In genomic region chr5:137131490-137131889, GRCm38 (mm10) we compare ENCODE assay signal across 9 mouse cellular contexts. TPM values are rescaled to one million over a fixed set of nuclear protein-coding genes. Genes with fewer than 3 reads are reported as not detected.
DNase-seq lines count a peak whose midpoint lies in the region; ATAC-seq and TF ChIP-seq lines count a peak whose summit lies in the region.
"Had no signal": no experiment of that assay in that cellular context is flagged by ENCODE, and none has a peak within 500 bp of the region (broad histone marks: within the 10 kb centered on the region; RNA-seq: fewer than 3 reads in every experiment).

No protein-coding gene starts in this region.

- no peak overlapping the region for H3K27ac ChIP-seq in hindbrain, postnatal 0 days
- H3K27ac ChIP-seq in liver, embryonic 14.5 days: no peak overlapping the region
- H3K27ac ChIP-seq: limb, embryonic 13.5 days had no signal

- TF ChIP-seq EP300 in liver, embryonic 14.5 days (IDR thresholded peaks at IDR 0.05; ENCODE audit: low read depth): no peak

- no peaks in the 10 kb centered on the region for H3K4me1 ChIP-seq in hindbrain, postnatal 0 days (ENCODE audit: insufficient read depth, low read length)
- no peaks in the 10 kb centered on the region for H3K4me1 ChIP-seq in liver, embryonic 14.5 days (replicated peaks; ENCODE audit: control insufficient read depth in 2 of 2, insufficient read depth in 2 of 2, low read length in 1 of 2)

- DNase-seq in frontal cortex, postnatal 14 days (ENCODE audit: low spot score in 2 of 2): no peak
- DNase-seq in urinary bladder, postnatal 14 days (ENCODE audit: low spot score): peak; percentile 49
- no peak for DNase-seq in urinary bladder, adult 18-20 months (ENCODE audit: low spot score in 2 of 2)
- peak; percentile 55 to 58 for DNase-seq in cerebellum, postnatal 36 days
- peak; percentile 89 for DNase-seq in hindbrain, postnatal 0 days (ENCODE audit: low spot score)
- peak in 1 of 3 experiments; percentile 34 for DNase-seq in liver, embryonic 14.5 days (ENCODE audit: low read depth in 3 of 3, low spot score in 3 of 3)
- peak; percentile 26 for DNase-seq in right cerebral cortex, postnatal 25 days

- H3K4me3 ChIP-seq in hindbrain, postnatal 0 days (ENCODE audit: low read length): no peak overlapping the region
- H3K4me3 ChIP-seq in liver, embryonic 14.5 days (ENCODE audit: insufficient read depth in 1 of 2, low read depth in 2 of 2, low read length in 2 of 2): no peak overlapping the region
- H3K4me3 ChIP-seq: limb, embryonic 13.5 days had no signal

- H3K36me3 ChIP-seq in hindbrain, postnatal 0 days (ENCODE audit: insufficient read depth, low read length): no peaks in the 10 kb centered on the region
- no peaks in the 10 kb centered on the region for H3K36me3 ChIP-seq in liver, embryonic 14.5 days (replicated peaks; ENCODE audit: control insufficient read depth, insufficient read depth, low read depth)
- H3K36me3 ChIP-seq: limb, embryonic 13.5 days had no signal

- H3K9me3 ChIP-seq in hindbrain, postnatal 0 days (ENCODE audit: low read length): no peaks in the 10 kb centered on the region
- no peaks in the 10 kb centered on the region for H3K9me3 ChIP-seq in liver, embryonic 14.5 days (ENCODE audit: control insufficient read depth, low read length)
- H3K9me3 ChIP-seq: limb, embryonic 13.5 days had no signal

- TF ChIP-seq CTCF in hindbrain, postnatal 0 days (IDR thresholded peaks at IDR 0.05; ENCODE audit: low read depth): peak; percentile 95
- peak; percentile 86 for TF ChIP-seq CTCF in liver, embryonic 14.5 days (IDR thresholded peaks at IDR 0.05; ENCODE audit: low read depth)

- no peak overlapping the region for H3K4me2 ChIP-seq in hindbrain, postnatal 0 days (ENCODE audit: low read depth, low read length)
- no peak overlapping the region for H3K4me2 ChIP-seq in liver, embryonic 14.5 days (ENCODE audit: low read depth)
- H3K4me2 ChIP-seq: limb, embryonic 13.5 days had no signal

- WGBS in hindbrain, postnatal 0 days: 2% methylated on average over 3 of the region's 3 CpGs
- 2% methylated on average over 3 of the region's 3 CpGs for WGBS in liver, embryonic 14.5 days (ENCODE audit: insufficient replicate concordance)

- H3K27me3 ChIP-seq in hindbrain, postnatal 0 days (ENCODE audit: insufficient read depth, low read length): no peaks in the 10 kb centered on the region
- H3K27me3 ChIP-seq in liver, embryonic 14.5 days (ENCODE audit: control insufficient read depth, insufficient read depth, low read length): no peaks in the 10 kb centered on the region
- H3K27me3 ChIP-seq: limb, embryonic 13.5 days had no signal

- H3K9ac ChIP-seq in hindbrain, postnatal 0 days (replicated peaks; ENCODE audit: low read length): no peak overlapping the region
- H3K9ac ChIP-seq in liver, embryonic 14.5 days (replicated peaks): no peak overlapping the region
- H3K9ac ChIP-seq: limb, embryonic 13.5 days had no signal

- ATAC-seq in frontal cortex, adult (ENCODE audit: low TSS enrichment): peak; percentile 57; the same call in 1 of the 2 replicates
- peak; percentile 70 for ATAC-seq in hindbrain, postnatal 0 days
- ATAC-seq in liver, embryonic 14.5 days (ENCODE audit: insufficient read depth): no peak

RNA-seq across cellular contexts. Expression of gene Trim56, which starts 15.5 kb away (rescaled TPM):
- total RNA-seq in hindbrain, postnatal 0 days (2014; rRNA removed): 3.7 and 7.2 TPM in 2 replicates
- polyA plus RNA-seq in hindbrain, postnatal 0 days (2015; fragmentation: Nextera tagmentation; extraction: Ambion mirVana): 2.6 and 3.1 TPM in 2 replicates
- 3.7 and 5.4 TPM in 2 replicates for polyA plus RNA-seq in liver, embryonic 14.5 days (2012; rRNA removed)
- polyA plus RNA-seq in liver, embryonic 14.5 days (2014; fragmentation: Nextera tagmentation; extraction: Ambion mirVana): 7.8 and 8.4 TPM in 2 replicates

RNA-seq across cellular contexts. Expression of gene Muc3, which starts 17.6 kb away (rescaled TPM):
- not detected in 2 replicates for total RNA-seq in hindbrain, postnatal 0 days (2014; rRNA removed)
- not detected in 2 replicates for polyA plus RNA-seq in hindbrain, postnatal 0 days (2015; fragmentation: Nextera tagmentation; extraction: Ambion mirVana)
- polyA plus RNA-seq in liver, embryonic 14.5 days (2012; rRNA removed): not detected in 2 replicates
- not detected in 2 replicates for polyA plus RNA-seq in liver, embryonic 14.5 days (2014; fragmentation: Nextera tagmentation; extraction: Ambion mirVana)
- polyA plus RNA-seq: limb, embryonic 13.5 days had no signal

RNA-seq across cellular contexts. Expression of gene Serpine1, which starts 59.4 kb away (rescaled TPM):
- total RNA-seq in hindbrain, postnatal 0 days (2014; rRNA removed): 3.0 and 3.5 TPM in 2 replicates
- polyA plus RNA-seq in hindbrain, postnatal 0 days (2015; fragmentation: Nextera tagmentation; extraction: Ambion mirVana): 0.10 and 0.25 TPM in 2 replicates
- 0.14 and 0.23 TPM in 2 replicates for polyA plus RNA-seq in liver, embryonic 14.5 days (2012; rRNA removed)
- not detected in 2 replicates for polyA plus RNA-seq in liver, embryonic 14.5 days (2014; fragmentation: Nextera tagmentation; extraction: Ambion mirVana)

Comparison
In these comparisons a context has a peak if more than half of its experiments do, and no peak if none do; other contexts are left out.
1. DNase-seq: peak in urinary bladder, postnatal 14 days (single experiment), cerebellum, postnatal 36 days (2 of 2), hindbrain, postnatal 0 days (single experiment) and right cerebral cortex, postnatal 25 days (single experiment); none in frontal cortex, postnatal 14 days (0 of 2) and urinary bladder, adult 18-20 months (0 of 2).